Mouse (Mus musculus) layer of hippocampus, postnatal 10 days (tissue): Measurements from ENCODE around the gene 5730455P16Rik. TPM values are rescaled to one million over a fixed set of nuclear protein-coding genes. Genes with fewer than 3 reads are reported as not detected.
"Not testable (repeated sequence)": the region's sequence is repeated elsewhere in the genome, so short reads cannot be mapped to it uniquely, and the experiment has no call there.

Experiments used
- DNase-seq, 2 experiments: peaks; one replicate each; pipeline ENCODE4 v3.0.0; 2021; ENCODE audit warnings: low spot score in 2 of 2
- total RNA-seq, 2 experiments: library from RNA; stranded (reverse); gene quantifications; 2 replicates each; pipeline ENCODE4 v1.2.3; 2021

Gene 5730455P16Rik
- total RNA-seq, 2 experiments from 2014 or later: 43.5 to 46.0 TPM

- DNase-seq: peak; percentile 36 to 46
These were observed 4.8 kb upstream of the 5730455P16Rik start for GRCm38 (mm10) chr11:80382626-80383018.

GRCm38 (mm10) chr11:80379184-80379583 is 1.4 kb upstream of the 5730455P16Rik start:
- DNase-seq: not testable (repeated sequence)

GRCm38 (mm10) chr11:80378452-80379068 is 726 bp upstream of the 5730455P16Rik start:
- DNase-seq: not testable (repeated sequence)

GRCm38 (mm10) chr11:80376651-80377050 is 1.2 kb downstream of the 5730455P16Rik start:
- no peak for DNase-seq

- DNase-seq: no peak
These were observed 8.9 kb downstream of the 5730455P16Rik start for GRCm38 (mm10) chr11:80368949-80369348.

GRCm38 (mm10) chr11:80354832-80355231 is 23.0 kb downstream of the 5730455P16Rik start:
- DNase-seq: peak in 1 of 2 experiments; percentile 22

GRCm38 (mm10) chr11:80351832-80352430 is 25.9 kb downstream of the 5730455P16Rik start:
- DNase-seq: peak; percentile 91 to 93

- no peak for DNase-seq
These were observed 35.4 kb downstream of the 5730455P16Rik start for GRCm38 (mm10) chr11:80342482-80342881.

- no peak for DNase-seq
These were observed 41.5 kb downstream of the 5730455P16Rik start for GRCm38 (mm10) chr11:80336351-80336730.

GRCm38 (mm10) chr11:80335609-80336350 is 42.1 kb downstream of the 5730455P16Rik start:
- DNase-seq: no peak

- no peak for DNase-seq
These were observed 45.0 kb downstream of the 5730455P16Rik start for GRCm38 (mm10) chr11:80332709-80333400.

GRCm38 (mm10) chr11:80324636-80325035 is 53.2 kb downstream of the 5730455P16Rik start:
- no peak for DNase-seq

GRCm38 (mm10) chr11:80323255-80323654 is 54.6 kb downstream of the 5730455P16Rik start:
- DNase-seq: no peak

GRCm38 (mm10) chr11:80315743-80316639 is 61.8 kb downstream of the 5730455P16Rik start:
- DNase-seq: peak; percentile 41 to 51

GRCm38 (mm10) chr11:80313944-80314343 is 63.9 kb downstream of the 5730455P16Rik start:
- no peak for DNase-seq

- DNase-seq: no peak
These were observed 64.4 kb downstream of the 5730455P16Rik start for GRCm38 (mm10) chr11:80313462-80313861.

GRCm38 (mm10) chr11:80312565-80312964 is 65.3 kb downstream of the 5730455P16Rik start:
- DNase-seq: no peak

- DNase-seq: no peak
These were observed 65.8 kb downstream of the 5730455P16Rik start for GRCm38 (mm10) chr11:80312049-80312448.

- peak in 1 of 2 experiments; percentile 39 for DNase-seq
These were observed 66.6 kb downstream of the 5730455P16Rik start for GRCm38 (mm10) chr11:80311271-80311670.
